Mouse (Mus musculus) embryonic fibroblast, embryonic 13.5 days (primary cell): ENCODE data around the gene Arid3a. TPM values are rescaled to one million over a fixed set of nuclear protein-coding genes. Genes with fewer than 3 reads are reported as not detected.
"Not testable (repeated sequence)": the region's sequence is repeated elsewhere in the genome, so short reads cannot be mapped to it uniquely, and the experiment has no call there.

Experiments used
- H3K27ac ChIP-seq: 2 replicates; pipeline ENCODE4 v1.5.1; 2012; ENCODE audit warnings: low read length, control low read depth, inconsistent platforms; ENCODE audit not compliant: insufficient read depth
- H3K4me1 ChIP-seq: 2 replicates; pipeline ENCODE4 v1.6.1; 2011; ENCODE audit warnings: low read length; ENCODE audit not compliant: control insufficient read depth, insufficient read depth
- H3K4me3 ChIP-seq: 2 replicates; pipeline ENCODE4 v1.5.1; 2011; ENCODE audit warnings: mild to moderate bottlenecking, control low read depth, low read length; ENCODE audit not compliant: insufficient read depth
- CTCF ChIP-seq: IDR thresholded peaks from 2 replicates; pipeline ENCODE4 v1.5.1; 2011; ENCODE audit warnings: mild to moderate bottlenecking, control low read depth, low read length, moderate library complexity, borderline replicate concordance; ENCODE audit not compliant: insufficient read depth
- POLR2A ChIP-seq: IDR thresholded peaks from 2 replicates; pipeline ENCODE4 v1.6.1; 2011; ENCODE audit warnings: low read depth, mild to moderate bottlenecking, control low read depth, low read length, moderate library complexity
- polyA plus RNA-seq: library from polyadenylated mRNA; stranded (reverse); fragments of >200 nt; gene quantifications from 2 replicates; pipeline ENCODE4 v1.2.4, GENCODE M21; 2011; ENCODE audit warnings: low read depth; ENCODE audit not compliant: missing spikeins, insufficient read length

Gene Arid3a
- polyA plus RNA-seq, 1 experiment, result 6.0 TPM

DNA sequence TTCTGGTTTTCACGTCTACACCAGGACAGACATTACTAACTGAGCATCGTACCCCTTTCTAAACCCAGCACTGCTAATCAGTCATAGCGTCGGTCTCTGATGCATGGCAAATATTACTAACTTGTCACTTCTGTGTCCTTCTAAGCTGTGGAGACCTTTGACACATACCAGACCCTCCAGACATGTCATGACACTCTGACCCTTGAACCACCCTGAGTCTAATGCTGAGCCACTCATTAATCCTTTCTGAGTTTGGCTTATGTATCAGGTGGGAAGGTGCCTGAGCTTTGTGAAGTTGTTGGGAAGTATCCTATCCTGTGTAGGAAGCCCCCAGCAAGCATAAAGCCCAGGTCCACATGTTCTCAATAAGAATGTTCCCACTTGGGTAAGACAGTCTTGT is 23.0 kb downstream of the Arid3a start:
- Histone ChIP-seq H3K4me1 (no peaks in the 10 kb centered on the region; the same call in 1 of the 2 replicates), H3K4me3 (no peak overlapping the region), H3K27ac (no peak overlapping the region)
- TF ChIP-seq POLR2A, result no peak
- TF ChIP-seq CTCF, result no peak

DNA sequence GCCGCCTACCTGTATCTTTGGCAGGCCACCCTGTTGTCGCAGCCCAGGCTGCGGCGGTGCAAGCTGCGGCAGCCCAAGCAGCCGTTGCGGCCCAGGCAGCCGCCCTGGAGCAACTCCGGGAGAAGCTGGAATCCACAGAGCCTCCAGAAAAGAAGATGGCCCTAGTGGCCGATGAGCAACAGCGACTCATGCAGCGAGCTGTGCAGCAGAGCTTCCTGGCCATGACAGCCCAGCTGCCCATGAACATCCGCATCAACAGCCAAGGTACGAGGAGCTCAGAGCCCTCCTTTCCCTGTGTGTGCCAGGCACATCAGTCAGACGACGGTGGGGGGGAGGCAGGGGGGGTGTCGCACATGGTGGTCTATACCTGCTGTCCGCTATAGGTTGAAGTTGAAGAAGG is 23.8 kb downstream of the Arid3a start:
- TF ChIP-seq CTCF, result no peak
- TF ChIP-seq POLR2A, result no peak
- H3K27ac ChIP-seq, result no peak overlapping the region
- H3K4me1 ChIP-seq, result no peaks in the 10 kb centered on the region; the same call in 1 of the 2 replicates
- no peak overlapping the region for H3K4me3 ChIP-seq

DNA sequence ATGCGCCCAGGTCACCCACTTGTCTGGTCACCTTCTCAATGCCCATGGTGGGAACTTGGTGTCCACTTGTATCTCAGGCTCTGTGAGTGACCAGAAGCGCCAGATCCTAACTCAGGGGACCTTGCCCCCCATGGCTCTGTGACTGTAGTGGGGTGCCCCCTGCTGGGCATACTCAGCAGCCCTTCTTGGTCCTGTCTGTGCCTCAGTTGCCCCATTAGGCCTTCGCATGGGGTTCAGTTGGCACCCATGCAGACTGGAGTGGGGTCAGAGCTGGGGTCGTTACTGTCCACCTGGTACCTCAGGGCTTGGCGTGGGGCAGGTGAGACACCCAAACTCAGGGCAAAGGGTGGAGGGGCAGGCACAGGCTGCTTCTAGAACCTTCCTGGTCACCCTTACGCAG is 27.1 kb downstream of the Arid3a start:
- TF ChIP-seq POLR2A, result no peak
- peak; percentile 51; the same call in 1 of the 2 replicates for TF ChIP-seq CTCF
- Histone ChIP-seq H3K4me3 (no peak overlapping the region), H3K4me1 (no peaks in the 10 kb centered on the region), H3K27ac (no peak overlapping the region)

DNA sequence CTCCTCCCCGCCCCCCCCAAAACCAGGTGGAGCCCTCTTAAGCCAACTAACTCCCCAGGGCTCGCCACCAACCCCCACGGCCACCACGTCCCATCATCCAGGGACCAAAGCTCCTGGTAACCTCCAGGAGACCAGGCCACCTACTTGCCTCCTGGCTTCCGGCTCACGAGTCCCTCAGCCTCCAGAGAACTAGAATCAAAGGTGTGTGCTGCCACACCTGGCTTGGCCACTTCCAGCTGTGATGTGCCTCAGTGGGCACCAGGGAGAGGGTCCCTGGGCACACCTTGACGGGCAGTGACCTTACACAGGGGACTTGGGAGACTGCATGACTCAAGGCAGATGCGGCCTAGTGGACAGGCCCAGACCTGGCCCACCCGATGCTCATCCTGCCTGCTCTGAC is 28.8 kb downstream of the Arid3a start:
- TF ChIP-seq CTCF, result no peak
- no peak for TF ChIP-seq POLR2A
- Histone ChIP-seq H3K4me1 (no peaks in the 10 kb centered on the region), H3K27ac (no peak overlapping the region), H3K4me3 (no peak overlapping the region)

DNA sequence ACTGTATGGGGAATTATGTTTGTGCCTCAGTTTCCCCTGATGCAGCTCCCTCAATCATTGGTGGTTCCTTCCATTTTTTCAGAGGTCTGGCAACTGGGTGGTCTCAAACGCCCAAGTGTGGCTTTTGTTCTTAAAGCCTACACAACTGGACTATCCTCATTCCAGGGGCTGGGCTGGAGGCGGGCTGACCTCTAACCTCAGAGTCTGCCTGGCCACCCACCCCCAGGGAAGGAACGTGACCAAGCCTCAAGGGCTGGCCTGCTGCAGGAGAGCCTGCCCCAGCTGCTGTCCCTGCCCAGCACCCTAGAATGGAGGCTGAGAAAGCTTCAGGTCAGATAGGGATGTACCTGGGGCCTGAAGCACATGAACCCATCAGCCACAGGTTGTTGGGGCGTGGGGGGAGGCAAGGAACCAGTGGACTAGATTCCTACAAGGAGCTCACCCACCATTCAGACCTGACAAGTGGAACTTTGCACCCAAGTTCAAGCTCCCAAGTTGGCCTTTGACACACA is 29.9 kb downstream of the Arid3a start:
- Histone ChIP-seq H3K4me3 (no peak overlapping the region), H3K27ac (no peak overlapping the region), H3K4me1 (peaks cover 5% of the 10 kb centered on the region)
- TF ChIP-seq CTCF, result no peak
- no peak for TF ChIP-seq POLR2A

DNA sequence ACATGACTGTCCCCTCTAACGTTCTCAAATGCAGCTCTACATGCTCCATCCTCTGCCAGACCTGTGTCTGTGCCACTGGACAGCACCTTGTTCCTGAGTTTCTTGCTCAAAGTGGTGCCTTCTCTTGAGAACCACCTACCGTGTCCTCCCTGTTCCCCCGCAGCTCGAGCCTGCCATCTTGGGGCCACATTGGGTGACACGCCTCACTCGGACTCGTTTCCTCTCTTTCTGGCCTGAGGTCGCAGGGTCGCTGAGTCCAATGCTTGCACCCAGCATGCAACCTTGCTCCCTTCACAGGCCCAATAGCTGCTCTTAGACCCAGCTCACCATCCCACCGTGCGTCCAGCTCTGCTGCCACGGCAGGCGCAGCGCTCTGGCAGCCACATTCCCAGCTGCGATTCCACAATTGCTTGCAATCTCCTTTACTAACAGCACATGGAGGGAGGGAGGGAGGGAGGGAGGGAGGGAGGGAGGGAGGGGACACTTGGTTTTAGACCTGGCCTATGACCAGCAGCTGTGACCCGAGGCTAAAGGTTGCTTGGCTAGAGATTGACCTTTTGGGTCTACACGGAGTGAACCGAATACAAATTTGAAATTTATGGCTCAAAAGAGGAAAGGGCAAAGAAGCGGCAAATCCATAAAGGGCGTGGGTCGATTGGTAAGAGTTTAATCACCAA is 31.4 kb downstream of the Arid3a start:
- Histone ChIP-seq H3K4me1 (peaks cover 5% of the 10 kb centered on the region), H3K27ac (no peak overlapping the region), H3K4me3 (no peak overlapping the region)
- no peak for TF ChIP-seq POLR2A
- TF ChIP-seq CTCF, result peak; percentile 98

DNA sequence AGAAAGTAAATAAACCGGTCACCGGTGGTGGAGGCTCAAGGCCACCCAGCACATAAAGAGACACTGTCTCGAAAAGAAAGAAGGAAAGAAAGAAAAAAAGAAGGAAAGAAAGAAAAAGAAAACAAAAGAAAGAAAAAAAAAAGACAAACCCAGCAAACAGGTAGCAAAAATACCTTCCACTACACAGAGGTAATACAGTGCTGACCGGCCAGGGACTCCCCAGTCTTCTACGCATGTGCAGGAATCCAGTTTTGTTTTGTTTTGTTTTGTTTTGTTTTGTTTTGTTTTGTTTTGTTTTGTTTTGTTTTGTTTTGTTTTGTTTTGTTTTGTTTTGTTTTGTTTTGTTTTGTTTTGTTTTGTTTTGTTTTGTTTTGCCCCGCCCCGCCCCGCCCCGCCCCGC is 32.6 kb downstream of the Arid3a start:
- not testable (repeated sequence) for H3K27ac ChIP-seq, H3K4me3 ChIP-seq, H3K4me1 ChIP-seq

DNA sequence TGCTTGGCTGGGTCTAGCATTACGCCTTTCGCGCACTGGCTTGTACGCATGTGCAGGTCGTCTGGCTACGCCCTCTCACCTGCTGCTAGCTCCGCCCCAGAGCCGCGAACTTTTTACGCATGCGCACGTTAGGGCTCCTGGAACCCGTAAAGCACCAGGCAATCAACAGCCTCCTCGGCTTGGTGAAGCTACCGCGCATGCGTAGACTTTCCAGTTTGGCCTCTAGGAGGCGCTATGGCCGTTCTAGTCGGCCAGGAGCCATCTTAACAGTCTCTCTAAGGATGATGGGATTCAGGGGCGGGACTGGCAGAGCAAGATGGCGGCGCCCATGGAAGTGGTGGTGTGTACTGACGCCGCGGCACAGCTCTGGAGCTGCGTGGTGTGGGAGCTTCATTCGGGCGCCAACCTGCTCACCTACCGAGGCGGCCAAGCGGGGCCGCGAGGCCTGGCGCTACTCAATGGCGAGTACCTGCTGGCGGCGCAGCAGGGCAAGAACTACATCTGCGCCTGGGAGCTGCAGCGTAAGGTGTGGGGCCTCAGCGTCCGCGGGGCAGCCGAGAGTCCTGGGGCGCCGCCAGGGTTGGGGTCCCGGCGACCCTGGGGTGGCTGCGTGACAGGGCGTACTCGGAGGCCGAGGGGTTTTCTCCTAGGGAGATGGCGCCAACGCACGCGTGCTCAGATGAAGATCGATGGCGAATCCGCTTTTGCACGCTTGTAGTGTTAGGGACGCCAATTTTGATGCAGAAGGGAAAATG is 33.2 kb downstream of the Arid3a start, which contains the start of gene Wdr18:
TSS of gene Wdr18 (plus strand) at position 306 of the 755 bp plus-strand sequence.
- peak; percentile 73 for TF ChIP-seq POLR2A
- peak; percentile 70 for TF ChIP-seq CTCF
- H3K4me1 ChIP-seq, result peaks cover 5% of the 10 kb centered on the region
- H3K4me3 ChIP-seq, result peak within 1 kb of the TSS; percentile 79
- H3K27ac ChIP-seq, result no peak within 1 kb of the TSS

DNA sequence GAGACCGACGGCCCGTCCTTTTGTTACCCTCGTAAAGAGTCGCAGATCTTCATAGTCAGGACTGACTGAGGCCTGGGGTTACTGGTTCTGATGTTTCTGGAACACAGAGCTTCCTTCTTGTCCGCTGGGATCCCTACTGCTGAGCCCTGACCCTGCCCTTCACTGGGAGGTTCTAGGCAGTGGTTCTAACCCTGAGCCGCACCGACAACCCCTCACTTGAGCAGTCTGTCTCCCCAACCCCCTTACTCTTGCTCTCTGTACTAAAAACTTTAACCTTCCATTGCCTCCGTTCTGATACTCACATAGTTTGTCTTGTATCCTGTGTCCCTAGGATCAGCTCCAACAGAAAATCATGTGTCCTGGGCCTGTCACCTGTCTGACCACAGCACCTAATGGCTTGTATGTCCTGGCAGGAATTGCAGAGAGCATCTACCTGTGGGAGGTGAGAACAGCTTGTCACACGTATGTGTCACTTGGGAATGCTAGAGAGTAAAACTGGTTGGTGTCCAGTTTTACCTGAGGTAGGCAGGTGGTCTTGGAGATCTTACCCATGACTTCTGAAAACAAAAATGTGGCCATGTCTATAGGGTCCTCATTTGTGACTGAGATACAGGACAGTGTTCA is 33.9 kb downstream of the Arid3a start:
- peak overlapping the region; percentile 79 for H3K4me3 ChIP-seq
- H3K4me1 ChIP-seq, result peaks cover 5% of the 10 kb centered on the region
- TF ChIP-seq POLR2A, result no peak
- no peak for TF ChIP-seq CTCF
- H3K27ac ChIP-seq, result no peak overlapping the region

DNA sequence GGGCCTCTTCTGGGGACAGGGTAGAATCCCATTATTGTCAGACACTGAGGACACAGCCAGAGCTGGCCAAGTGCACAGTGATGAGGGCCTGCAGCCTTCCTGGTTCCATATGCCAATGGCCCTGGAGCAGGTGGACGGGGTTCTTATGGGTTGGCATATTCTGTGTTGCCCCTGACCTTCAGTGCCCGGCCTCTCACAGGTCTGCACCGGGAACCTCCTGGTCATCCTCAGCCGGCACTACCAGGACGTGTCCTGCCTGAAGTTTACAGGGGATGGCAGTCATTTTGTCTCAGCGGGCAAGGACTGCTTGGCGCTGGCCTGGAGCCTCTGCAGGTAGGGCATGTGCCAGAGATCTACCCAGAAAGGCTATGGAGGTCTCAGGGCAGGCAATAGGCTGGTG is 37.9 kb downstream of the Arid3a start:
- TF ChIP-seq POLR2A, result no peak
- no peak for TF ChIP-seq CTCF
- Histone ChIP-seq H3K27ac (no peak overlapping the region), H3K4me1 (peaks cover 5% of the 10 kb centered on the region), H3K4me3 (no peak overlapping the region)
